Mouse (Mus musculus): ENCODE measurements around the gene H2-Q4. TPM values are rescaled to one million over a fixed set of nuclear protein-coding genes. Genes with fewer than 3 reads are reported as not detected.
A peak's percentile ranks its signal among the peaks of the same experiment; 100 is the strongest.
"Not testable (repeated sequence)": the region's sequence is repeated elsewhere in the genome, so short reads cannot be mapped to it uniquely, and the experiment has no call there.

Gene H2-Q4
- polyA plus RNA-seq, 1 experiment from 2014 or later, result 2.5 TPM

DNA sequence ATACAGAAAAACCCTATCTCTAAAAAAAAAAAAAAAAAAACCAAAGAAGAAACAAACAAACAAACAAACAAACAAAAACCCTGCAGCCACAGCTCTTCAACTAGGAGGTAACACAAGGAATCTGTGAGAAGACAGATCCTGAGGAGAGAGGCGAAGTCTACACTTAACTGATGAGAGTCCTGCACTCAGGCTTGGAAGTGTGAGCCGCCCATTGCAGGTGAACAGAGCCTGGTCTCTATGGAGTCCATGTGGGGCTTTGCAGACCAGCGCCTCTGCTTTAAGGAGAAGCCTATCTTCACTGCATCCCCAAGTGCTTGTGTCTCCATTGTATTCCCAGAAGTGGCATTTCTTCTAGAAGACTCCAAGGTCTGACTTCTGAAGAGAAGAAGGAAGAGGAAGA is 44.7 kb downstream of the H2-Q4 start:
- ATAC-seq (replicated peaks; ENCODE audit: low FRiP score, low TSS enrichment, low read depth); H3K27me3 ChIP-seq (replicated peaks; ENCODE audit: control insufficient read depth, insufficient read depth, low read length): not testable (repeated sequence)
- 82% methylated on average over 3 of the region's 3 CpGs for WGBS

DNA sequence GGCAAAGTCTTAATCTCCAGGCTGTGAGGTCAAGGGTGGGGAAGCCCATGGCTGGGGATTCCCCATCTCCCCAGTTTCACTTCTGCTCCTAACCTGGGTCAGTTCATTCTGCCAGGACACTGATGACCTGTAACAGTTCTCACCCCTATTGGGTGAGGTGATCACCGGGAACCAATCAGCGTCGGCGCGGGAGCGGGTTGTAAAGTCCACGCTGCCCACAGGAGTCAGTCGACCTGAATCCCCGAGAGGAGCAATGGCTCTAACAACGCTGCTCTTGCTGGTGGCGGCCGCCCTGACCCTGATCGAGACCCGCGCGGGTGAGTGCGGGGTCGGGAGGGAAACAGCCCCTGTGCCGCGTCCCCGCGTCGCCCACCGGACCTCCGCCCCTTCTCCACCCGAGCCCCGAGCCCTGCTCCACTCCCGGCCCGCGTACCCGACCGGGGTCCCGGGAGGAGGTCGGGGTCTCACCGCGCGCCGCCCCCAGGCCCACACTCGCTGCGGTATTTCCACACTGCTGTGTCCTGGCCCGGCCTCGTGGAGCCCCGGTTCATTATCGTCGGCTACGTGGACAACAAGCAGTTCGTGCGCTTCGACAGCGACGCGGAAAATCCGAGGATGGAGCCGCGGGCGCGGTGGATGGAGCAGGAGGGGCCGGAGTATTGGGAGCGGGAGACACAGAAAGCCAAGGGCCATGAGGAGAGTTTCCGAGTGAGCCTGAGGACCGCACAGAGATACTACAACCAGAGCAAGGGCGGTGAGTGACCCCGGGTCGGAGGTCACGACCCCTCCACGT is 45.4 kb downstream of the H2-Q4 start, which contains the start of gene H2-Q6:
Gene H2-Q6, plus strand, starts transcription at position 227 of the 793 bp plus-strand sequence.
- not testable (repeated sequence) for H3K36me3 ChIP-seq (ENCODE audit: control insufficient read depth, insufficient read depth, low read length); H3K27me3 ChIP-seq (replicated peaks; ENCODE audit: control insufficient read depth, insufficient read depth, low read length); H3K9ac ChIP-seq (ENCODE audit: low read length); H3K4me1 ChIP-seq (replicated peaks; ENCODE audit: control insufficient read depth, insufficient read depth, low read length); H3K9me3 ChIP-seq (ENCODE audit: control insufficient read depth, low read length); H3K27ac ChIP-seq (ENCODE audit: low read depth)
- DNase-seq (ENCODE audit: low spot score), result peak; percentile 70
- WGBS, result 3% methylated on average over 53 of the region's 66 CpGs
- Histone ChIP-seq H3K4me2 (ENCODE audit: low read length) (peak within 1 kb of the TSS; percentile 61), H3K4me3 (ENCODE audit: low read depth, low read length) (peak within 1 kb of the TSS; percentile 33)
- ATAC-seq (replicated peaks; ENCODE audit: low FRiP score, low TSS enrichment, low read depth), result peak; percentile 68

More for the DNA sequence above, 44.7 kb downstream of the H2-Q4 start:
- not testable (repeated sequence) for H3K36me3 ChIP-seq (ENCODE audit: control insufficient read depth, insufficient read depth, low read length); H3K9me3 ChIP-seq (ENCODE audit: control insufficient read depth, low read length); H3K4me2 ChIP-seq (ENCODE audit: low read length); DNase-seq (ENCODE audit: low spot score); H3K4me1 ChIP-seq (replicated peaks; ENCODE audit: control insufficient read depth, insufficient read depth, low read length); H3K4me3 ChIP-seq (ENCODE audit: low read depth, low read length); H3K27ac ChIP-seq (ENCODE audit: low read depth); H3K9ac ChIP-seq (ENCODE audit: low read length)

DNA sequence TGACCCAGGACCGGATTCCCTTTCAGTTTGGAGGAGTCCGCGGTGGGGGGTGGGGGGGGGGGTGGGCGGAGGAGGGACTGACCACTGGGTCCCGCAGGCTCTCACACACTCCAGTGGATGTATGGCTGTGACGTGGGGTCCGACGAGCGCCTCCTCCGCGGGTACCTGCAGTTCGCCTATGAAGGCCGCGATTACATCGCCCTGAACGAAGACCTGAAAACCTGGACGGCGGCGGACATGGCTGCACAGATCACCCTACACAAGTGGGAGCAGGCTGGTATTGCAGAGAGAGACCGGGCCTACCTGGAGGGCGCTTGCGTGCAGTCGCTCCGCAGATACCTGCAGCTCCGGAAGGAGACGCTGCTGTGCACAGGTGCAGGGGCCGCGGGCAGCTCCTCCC is 46.1 kb downstream of the H2-Q4 start:
- not testable (repeated sequence) for H3K4me3 ChIP-seq (ENCODE audit: low read depth, low read length); H3K9me3 ChIP-seq (ENCODE audit: control insufficient read depth, low read length); H3K9ac ChIP-seq (ENCODE audit: low read length); H3K4me1 ChIP-seq (replicated peaks; ENCODE audit: control insufficient read depth, insufficient read depth, low read length); H3K27me3 ChIP-seq (replicated peaks; ENCODE audit: control insufficient read depth, insufficient read depth, low read length); H3K36me3 ChIP-seq (ENCODE audit: control insufficient read depth, insufficient read depth, low read length); H3K27ac ChIP-seq (ENCODE audit: low read depth)
- 13% methylated on average over 28 of the region's 28 CpGs for WGBS
- H3K4me2 ChIP-seq (ENCODE audit: low read length), result peak overlapping the region; percentile 61
- DNase-seq (ENCODE audit: low spot score), result peak; percentile 67
- 0 out of 2 replicates have a peak, but pooled peaks have one; percentile 17 for ATAC-seq (replicated peaks; ENCODE audit: low FRiP score, low TSS enrichment, low read depth)

GRCm38 (mm10) chr17:35428883-35429282 is 49.5 kb downstream of the H2-Q4 start:
- DNase-seq (ENCODE audit: low spot score); H3K27me3 ChIP-seq (replicated peaks; ENCODE audit: control insufficient read depth, insufficient read depth, low read length); H3K36me3 ChIP-seq (ENCODE audit: control insufficient read depth, insufficient read depth, low read length); ATAC-seq (replicated peaks; ENCODE audit: low FRiP score, low TSS enrichment, low read depth); H3K9me3 ChIP-seq (ENCODE audit: control insufficient read depth, low read length); H3K9ac ChIP-seq (ENCODE audit: low read length); H3K4me2 ChIP-seq (ENCODE audit: low read length); H3K4me1 ChIP-seq (replicated peaks; ENCODE audit: control insufficient read depth, insufficient read depth, low read length); H3K4me3 ChIP-seq (ENCODE audit: low read depth, low read length); H3K27ac ChIP-seq (ENCODE audit: low read depth): not testable (repeated sequence)
- 90% methylated on average over 6 of the region's 6 CpGs for WGBS

- H3K4me1 ChIP-seq (replicated peaks; ENCODE audit: control insufficient read depth, insufficient read depth, low read length); H3K27me3 ChIP-seq (replicated peaks; ENCODE audit: control insufficient read depth, insufficient read depth, low read length); H3K4me2 ChIP-seq (ENCODE audit: low read length); H3K4me3 ChIP-seq (ENCODE audit: low read depth, low read length); H3K27ac ChIP-seq (ENCODE audit: low read depth); H3K9ac ChIP-seq (ENCODE audit: low read length); H3K36me3 ChIP-seq (ENCODE audit: control insufficient read depth, insufficient read depth, low read length); ATAC-seq (replicated peaks; ENCODE audit: low FRiP score, low TSS enrichment, low read depth); H3K9me3 ChIP-seq (ENCODE audit: control insufficient read depth, low read length); DNase-seq (ENCODE audit: low spot score): not testable (repeated sequence)
- 76% methylated on average over 6 of the region's 6 CpGs for WGBS
Observed at GRCm38 (mm10) chr17:35430671-35431070, 51.3 kb downstream of the H2-Q4 start.

DNA sequence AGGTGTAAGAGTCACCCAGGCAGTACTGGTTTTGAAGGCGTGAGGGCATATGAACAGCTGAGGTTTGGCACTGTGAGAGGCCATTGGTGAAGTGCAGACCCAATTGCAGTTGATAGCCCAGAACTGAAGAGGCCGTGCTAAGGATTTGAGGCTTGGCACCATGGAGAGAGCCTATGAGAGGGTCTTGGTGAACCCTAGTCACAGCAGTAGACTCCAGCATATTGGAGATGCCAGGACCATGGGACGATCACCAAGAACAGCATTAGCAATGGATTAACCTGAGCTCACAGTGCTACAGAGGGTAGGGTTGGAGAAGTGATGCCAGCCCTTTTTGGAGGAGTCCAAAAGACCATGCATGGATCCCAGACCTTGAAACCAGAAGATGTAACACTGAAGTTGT is 52.8 kb downstream of the H2-Q4 start:
- not testable (repeated sequence) for H3K9ac ChIP-seq (ENCODE audit: low read length); H3K4me3 ChIP-seq (ENCODE audit: low read depth, low read length); H3K27me3 ChIP-seq (replicated peaks; ENCODE audit: control insufficient read depth, insufficient read depth, low read length); H3K9me3 ChIP-seq (ENCODE audit: control insufficient read depth, low read length); ATAC-seq (replicated peaks; ENCODE audit: low FRiP score, low TSS enrichment, low read depth); H3K36me3 ChIP-seq (ENCODE audit: control insufficient read depth, insufficient read depth, low read length); DNase-seq (ENCODE audit: low spot score); H3K4me2 ChIP-seq (ENCODE audit: low read length); H3K4me1 ChIP-seq (replicated peaks; ENCODE audit: control insufficient read depth, insufficient read depth, low read length); H3K27ac ChIP-seq (ENCODE audit: low read depth)
- WGBS, result 91% methylated on average over 3 of the region's 3 CpGs

- DNase-seq (ENCODE audit: low spot score), result peak; percentile 84
- WGBS, result 11% methylated on average over 8 of the region's 8 CpGs
- not testable (repeated sequence) for H3K27me3 ChIP-seq (replicated peaks; ENCODE audit: control insufficient read depth, insufficient read depth, low read length); H3K27ac ChIP-seq (ENCODE audit: low read depth); H3K4me3 ChIP-seq (ENCODE audit: low read depth, low read length); H3K9ac ChIP-seq (ENCODE audit: low read length); H3K9me3 ChIP-seq (ENCODE audit: control insufficient read depth, low read length); H3K4me2 ChIP-seq (ENCODE audit: low read length); H3K4me1 ChIP-seq (replicated peaks; ENCODE audit: control insufficient read depth, insufficient read depth, low read length); ATAC-seq (replicated peaks; ENCODE audit: low FRiP score, low TSS enrichment, low read depth); H3K36me3 ChIP-seq (ENCODE audit: control insufficient read depth, insufficient read depth, low read length)
Observed at GRCm38 (mm10) chr17:35434836-35435235, 55.4 kb downstream of the H2-Q4 start.
